Mouse (Mus musculus) heart, adult 2 months (tissue): ENCODE data around the gene Pias1. TPM values are rescaled to one million over a fixed set of nuclear protein-coding genes. Genes with fewer than 3 reads are reported as not detected.

Experiments used
- DNase-seq, 2 experiments: peaks; one replicate each; pipeline ENCODE4 v3.0.0; 2021
- H3K27ac ChIP-seq: fragments of 200-600 bp; 2 replicates; pipeline ENCODE4 v1.8.1; 2022
- H3K27me3 ChIP-seq: fragments of 200-500 bp; 2 replicates; pipeline ENCODE4 v1.6.1; 2012; ENCODE audit warnings: mild to moderate bottlenecking, low read length, inconsistent platforms, mixed read lengths; ENCODE audit not compliant: control insufficient read depth, insufficient read depth
- H3K36me3 ChIP-seq: fragments of 200-500 bp; 2 replicates; pipeline ENCODE4 v1.6.1; 2012; ENCODE audit warnings: low read length, inconsistent platforms; ENCODE audit not compliant: control insufficient read depth, insufficient read depth
- H3K4me1 ChIP-seq: fragments of 200-500 bp; 2 replicates; pipeline ENCODE4 v1.6.1; 2011; ENCODE audit warnings: low read length; ENCODE audit not compliant: control insufficient read depth, insufficient read depth
- H3K4me3 ChIP-seq: fragments of 200-600 bp; 2 replicates; pipeline ENCODE4 v1.8.1; 2022
- H3K79me2 ChIP-seq: fragments of 200-500 bp; replicated peaks from 2 replicates; pipeline ENCODE4 v1.6.1; 2012; ENCODE audit warnings: mild to moderate bottlenecking, inconsistent platforms, low read length, moderate library complexity, mixed read lengths; ENCODE audit not compliant: control insufficient read depth, insufficient read depth
- H3K9ac ChIP-seq: fragments of 200-500 bp; 2 replicates; pipeline ENCODE4 v1.6.1; 2012; ENCODE audit warnings: low read depth, mild to moderate bottlenecking, control low read depth, inconsistent platforms, low read length, mixed read lengths
- CTCF ChIP-seq: fragments of 200-600 bp; IDR thresholded peaks from 2 replicates; pipeline ENCODE4 v1.8.1; 2022; ENCODE audit warnings: antibody characterized with exemption, mild to moderate bottlenecking, moderate library complexity
- EP300 ChIP-seq: fragments of 200-500 bp; IDR thresholded peaks from 2 replicates; pipeline ENCODE4 v1.6.1; 2011; ENCODE audit warnings: low read depth, low read length, control low read depth; ENCODE audit not compliant: insufficient read depth
- POLR2A ChIP-seq: fragments of 200-500 bp; IDR thresholded peaks from 2 replicates; pipeline ENCODE4 v1.6.1; 2011; ENCODE audit warnings: mild to moderate bottlenecking, low read depth, low read length, control low read depth; ENCODE audit not compliant: insufficient read depth
- WGBS: fragments of 180-500 bp; shearing (Covaris S2); methylation state at CpG from one replicate; pipeline ENCODE4 v1.1.7; 2018; 5-methylcytosine and 5-hydroxymethylcytosine counted together
- intact Hi-C: fragments of 180-260 bp; cut with DNase I; formaldehyde crosslinking; loops from one replicate; pipeline ENCODE4 v1.15.1; 2025
- long read RNA-seq: library from polyadenylated mRNA; stranded (forward); transcript quantifications from one replicate; pipeline ENCODE4 v2.0.0, GENCODE M21; 2021
- polyA plus RNA-seq: library from polyadenylated mRNA; depleted of rRNA; stranded (reverse); fragments of >200 nt; gene quantifications from 2 replicates; pipeline ENCODE4 v1.2.3, GENCODE M21; 2012; rRNA removed
- total RNA-seq, 2 experiments: library from RNA; stranded (reverse); gene quantifications; 2 replicates each; pipeline ENCODE4 v1.2.3; 2021

Gene Pias1
- total RNA-seq (10 to 100 TPM; 24.2 to 26.1 TPM), polyA plus RNA-seq (18.0 and 29.7 TPM in 2 replicates)
- long read RNA-seq, full-length matches to known transcripts = 13 of 21 reads
- long read RNA-seq, partial matches to known transcripts = 2 of 21 reads
- long read RNA-seq, other reads (novel, unspliced or antisense) = 6 of 21 reads

- Histone ChIP-seq H3K36me3 (no peaks in the 10 kb centered on the region), H3K4me3 (no peak within 1 kb of the TSS), H3K9ac (no peak within 1 kb of the TSS), H3K79me2 (no peaks in the 10 kb centered on the region), H3K27me3 (no peaks in the 10 kb centered on the region), H3K27ac (no peak within 1 kb of the TSS), H3K4me1 (no peaks in the 10 kb centered on the region)
- no peak for TF ChIP-seq EP300
- no peak for TF ChIP-seq POLR2A
- no peak for TF ChIP-seq CTCF
- WGBS = 77% methylated on average over 5 of the region's 5 CpGs
- intact Hi-C loops = no loop called here
- DNase-seq = no peak
Observed at GRCm38 (mm10) chr9:62987824-62988223, at the start of gene Pias1. Gene Pias1, minus strand, starts transcription at chr9:62987924.

GRCm38 (mm10) chr9:63035431-63035830, 47.7 kb upstream of the Pias1 start:
- H3K27me3 ChIP-seq = no peaks in the 10 kb centered on the region
- no peaks in the 10 kb centered on the region for H3K36me3 ChIP-seq
- DNase-seq = no peak
- TF ChIP-seq POLR2A (no peak), CTCF (no peak), EP300 (no peak)
- no peaks in the 10 kb centered on the region; the same call in 1 of the 2 replicates for H3K4me1 ChIP-seq
- H3K27ac ChIP-seq = no peak overlapping the region
- WGBS = 73% methylated on average over 2 of the region's 2 CpGs
- H3K4me3 ChIP-seq = no peak overlapping the region
- no peaks in the 10 kb centered on the region for H3K79me2 ChIP-seq
- intact Hi-C loops = no loop called here
- no peak overlapping the region for H3K9ac ChIP-seq

GRCm38 (mm10) chr9:63031011-63031782, 43.5 kb upstream of the Pias1 start:
- no peak for TF ChIP-seq POLR2A
- TF ChIP-seq EP300 = no peak
- no peak for TF ChIP-seq CTCF
- Histone ChIP-seq H3K9ac (no peak overlapping the region), H3K79me2 (no peaks in the 10 kb centered on the region), H3K4me3 (no peak overlapping the region), H3K27ac (peak overlapping the region; percentile 17; the same call in 1 of the 2 replicates), H3K27me3 (no peaks in the 10 kb centered on the region), H3K36me3 (no peaks in the 10 kb centered on the region), H3K4me1 (no peaks in the 10 kb centered on the region; the same call in 1 of the 2 replicates)
- intact Hi-C loops = no loop called here
- peak; percentile 80 to 86 for DNase-seq
- 61% methylated on average over 13 of the region's 13 CpGs for WGBS

- no peaks in the 10 kb centered on the region for H3K4me1 ChIP-seq
- no peak for DNase-seq
- H3K27ac ChIP-seq = no peak overlapping the region
- no peak overlapping the region for H3K4me3 ChIP-seq
- no peaks in the 10 kb centered on the region for H3K27me3 ChIP-seq
- H3K36me3 ChIP-seq = no peaks in the 10 kb centered on the region
- intact Hi-C loops = no loop called here
- H3K79me2 ChIP-seq = no peaks in the 10 kb centered on the region
- TF ChIP-seq CTCF (no peak), EP300 (no peak), POLR2A (no peak)
- H3K9ac ChIP-seq = no peak overlapping the region
- WGBS = 57% methylated on average over 1 of the region's 1 CpGs
Observed at GRCm38 (mm10) chr9:63022486-63022885, 34.8 kb upstream of the Pias1 start.

GRCm38 (mm10) chr9:63007371-63007770, 19.6 kb upstream of the Pias1 start:
- no peaks in the 10 kb centered on the region for H3K4me1 ChIP-seq
- no peaks in the 10 kb centered on the region for H3K79me2 ChIP-seq
- H3K27ac ChIP-seq = no peak overlapping the region
- H3K4me3 ChIP-seq = no peak overlapping the region
- no peaks in the 10 kb centered on the region for H3K36me3 ChIP-seq
- no peaks in the 10 kb centered on the region for H3K27me3 ChIP-seq
- 86% methylated on average over 4 of the region's 4 CpGs for WGBS
- DNase-seq = no peak
- no peak for TF ChIP-seq EP300
- TF ChIP-seq CTCF = no peak
- no peak for TF ChIP-seq POLR2A
- intact Hi-C loops = no loop called here
- H3K9ac ChIP-seq = no peak overlapping the region

- Histone ChIP-seq H3K27ac (no peak overlapping the region), H3K4me1 (no peaks in the 10 kb centered on the region), H3K27me3 (no peaks in the 10 kb centered on the region), H3K36me3 (no peaks in the 10 kb centered on the region), H3K4me3 (no peak overlapping the region), H3K9ac (no peak overlapping the region), H3K79me2 (no peaks in the 10 kb centered on the region)
- WGBS = 74% methylated on average over 6 of the region's 6 CpGs
- TF ChIP-seq CTCF (no peak), POLR2A (no peak), EP300 (no peak)
- intact Hi-C loops = no loop called here
- peak in 1 of 2 experiments; percentile 5 for DNase-seq
Observed at GRCm38 (mm10) chr9:63006081-63006820, 18.5 kb upstream of the Pias1 start.
